Mouse (Mus musculus): ENCODE measurements around the gene Cxcl17.

The Cxcl17 gene

DNA sequence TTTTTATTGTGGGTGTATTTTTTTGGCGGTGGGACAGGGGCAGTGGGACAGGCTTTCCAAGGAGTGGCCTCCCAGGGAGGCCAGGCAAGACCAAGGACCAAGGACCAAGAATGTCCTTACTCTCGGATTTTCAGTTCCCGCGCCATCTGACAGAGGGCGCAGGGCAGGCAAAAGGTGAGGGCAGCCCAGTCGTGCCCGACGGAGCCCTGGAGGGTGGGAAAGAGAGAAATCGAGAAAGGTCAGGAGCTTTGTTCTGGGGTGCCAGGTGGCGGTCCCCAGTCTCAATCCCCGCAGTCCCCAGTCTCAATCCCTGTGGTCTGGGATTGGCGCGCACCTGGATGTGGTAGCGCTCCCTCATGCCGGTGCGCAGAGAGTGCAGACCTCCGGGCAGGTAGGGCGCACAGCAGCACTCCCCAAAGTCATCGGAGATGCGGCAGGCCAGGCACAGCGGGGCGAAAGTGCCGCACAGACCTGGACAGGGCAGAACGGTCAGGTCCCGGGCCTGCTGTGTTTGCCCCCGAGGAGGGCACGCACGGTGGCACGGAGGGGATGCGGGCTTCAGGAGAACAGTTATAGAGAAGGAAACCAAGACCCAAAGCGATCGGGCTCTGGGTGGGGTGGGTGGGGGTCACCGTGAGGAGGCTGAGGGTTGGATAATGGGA is 44.9 kb downstream of the Cxcl17 start:
- DNase-seq: peak in 1 of 2 experiments; percentile 34

DNA sequence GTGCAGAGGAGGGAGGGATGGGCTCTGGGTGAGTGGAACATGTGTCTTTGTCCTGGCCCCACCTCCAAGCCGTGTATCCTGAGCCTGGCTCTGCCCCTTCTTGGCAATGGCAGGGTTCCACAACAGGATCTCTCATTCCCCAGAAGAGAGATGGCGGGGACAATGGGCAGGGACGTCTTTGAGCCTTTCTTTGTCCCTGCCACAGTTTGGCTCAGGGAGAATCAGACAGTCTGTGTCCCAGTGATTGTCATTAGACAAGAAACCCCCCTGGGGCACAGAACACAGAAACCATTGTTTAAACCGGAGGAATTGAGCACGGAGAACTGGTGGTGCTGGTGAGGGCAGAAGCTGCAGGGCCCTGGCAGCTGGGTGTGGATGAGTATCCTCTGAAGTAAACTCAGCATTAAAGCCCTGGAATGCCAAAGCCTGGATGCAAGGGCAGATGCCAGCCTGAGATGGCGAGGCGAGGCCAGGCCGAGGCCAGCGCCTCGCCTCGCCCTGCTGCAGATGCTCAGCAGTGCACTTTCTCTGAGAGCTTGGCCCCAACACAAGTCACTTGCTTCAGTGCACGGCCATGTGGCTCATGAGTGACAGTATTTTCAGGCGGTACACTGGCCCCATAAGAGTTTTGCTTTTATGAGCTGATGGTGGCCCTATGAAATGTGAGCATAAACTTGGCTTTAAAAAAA is 46.6 kb downstream of the Cxcl17 start:
- no peak for DNase-seq

DNA sequence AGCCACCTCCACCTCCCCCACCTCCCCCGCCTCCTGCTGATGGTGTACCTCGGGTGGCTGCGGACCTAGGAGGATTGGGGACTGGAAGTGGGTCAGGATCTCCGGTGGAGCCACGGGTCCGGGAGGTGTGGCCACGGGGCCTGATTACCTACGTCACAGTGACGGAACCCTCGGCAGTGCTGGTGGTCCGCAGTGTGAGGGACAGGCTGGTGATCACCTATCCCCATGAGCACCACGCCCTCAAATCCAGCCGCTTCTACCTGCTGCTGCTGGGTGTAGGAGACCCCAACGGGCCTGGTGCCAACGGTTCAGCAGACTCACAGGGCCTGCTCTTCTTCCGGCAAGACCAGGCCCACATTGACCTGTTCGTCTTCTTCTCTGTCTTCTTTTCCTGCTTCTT is 49.1 kb downstream of the Cxcl17 start:
- no peak for DNase-seq

DNA sequence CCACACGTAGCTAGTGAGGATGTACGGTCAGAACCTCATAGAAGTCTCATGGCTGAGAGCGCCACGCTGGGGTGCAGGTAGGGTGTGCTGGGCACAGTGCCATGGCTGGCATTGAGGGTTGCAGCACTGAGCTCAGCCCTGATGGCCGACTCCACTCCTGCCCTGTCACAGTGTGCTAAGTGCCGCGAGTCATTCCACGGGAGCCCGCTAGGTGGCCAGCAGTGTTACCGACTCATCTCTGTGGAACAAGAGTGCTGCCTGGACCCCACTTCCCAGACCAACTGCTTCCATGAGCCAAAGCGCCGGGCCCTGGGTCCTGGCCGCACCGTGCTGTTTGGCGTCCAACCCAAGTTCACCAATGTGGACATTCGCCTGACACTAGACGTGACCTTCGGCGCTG is 49.5 kb downstream of the Cxcl17 start:
- DNase-seq: no peak

DNA sequence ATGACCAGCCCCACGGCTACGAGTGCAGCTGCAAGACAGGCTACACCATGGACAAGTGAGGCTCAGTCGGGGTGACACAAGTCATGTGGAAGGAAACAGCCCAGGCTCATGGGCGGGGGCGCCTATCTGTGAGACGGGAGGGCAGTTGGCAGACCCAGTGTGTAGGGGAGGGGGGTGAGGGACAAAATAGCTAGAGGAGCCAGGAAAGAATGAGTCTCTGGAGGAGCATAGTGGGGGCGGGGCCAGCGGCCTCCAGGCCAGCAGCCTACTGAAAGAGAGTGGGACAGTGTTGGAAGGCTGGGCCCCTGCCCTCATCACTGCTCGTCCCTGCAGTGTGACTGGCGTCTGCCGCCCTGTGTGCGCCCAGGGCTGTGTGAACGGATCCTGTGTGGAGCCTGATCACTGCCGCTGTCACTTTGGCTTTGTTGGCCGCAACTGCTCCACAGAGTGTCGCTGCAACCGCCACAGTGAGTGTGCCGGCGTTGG is 53.9 kb downstream of the Cxcl17 start:
- DNase-seq: no peak
